Comparison of ENCODE assay signal across 8 mouse cellular contexts in the genomic region with DNA sequence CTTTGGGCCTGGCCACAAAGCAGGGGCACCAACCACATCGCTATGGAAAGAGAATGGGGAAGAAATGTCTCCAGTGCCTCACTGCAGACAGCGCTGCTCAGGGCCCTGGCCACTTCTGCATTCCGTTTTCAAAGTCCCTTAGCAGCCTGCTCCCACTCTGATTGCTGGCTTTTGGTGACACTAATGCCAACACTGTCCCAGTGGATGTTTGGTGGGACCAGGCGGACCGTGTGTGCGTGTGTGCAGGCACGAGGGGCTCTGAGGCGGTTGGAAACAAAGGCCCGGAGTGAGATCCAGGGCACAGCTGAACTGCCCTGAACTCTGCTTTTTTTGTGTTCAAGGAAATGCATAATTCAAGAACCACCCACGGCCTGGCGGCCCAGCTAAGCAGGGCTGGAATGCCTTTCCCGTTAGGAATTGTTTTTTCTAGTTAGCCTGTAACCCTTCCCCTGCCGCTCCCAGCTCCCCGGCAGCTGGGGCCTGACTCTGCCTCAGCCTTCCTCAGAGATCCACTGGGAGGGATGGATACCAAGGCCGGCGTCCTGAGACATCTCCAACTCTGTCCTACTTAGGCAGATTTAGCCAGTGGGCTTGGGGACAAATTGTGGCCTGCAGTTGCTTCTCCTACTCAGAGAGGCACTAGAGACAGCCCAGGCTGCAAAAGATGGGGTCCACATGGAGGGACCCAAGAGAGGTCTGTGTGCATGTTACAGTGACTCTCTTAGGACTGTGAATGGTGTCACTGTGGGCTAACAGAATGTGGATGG.
A peak's percentile ranks its signal among the peaks of the same experiment; 100 is the strongest.
DNase-seq lines count a peak whose midpoint lies in the region; ATAC-seq and TF ChIP-seq lines count a peak whose summit lies in the region.

No protein-coding gene starts in this region.

- no peaks in the 10 kb centered on the region for H3K36me3 ChIP-seq in lung, embryonic 15.5 days

- H3K27ac ChIP-seq in layer of hippocampus, adult 2 months, result peak overlapping the region; percentile 91
- peak overlapping the region; percentile 94 for H3K27ac ChIP-seq in lung, embryonic 15.5 days

- WGBS in lung, adult 2 months, result 27% methylated on average over 16 of the region's 16 CpGs
- WGBS in lung, embryonic 15.5 days, result 13% methylated on average over 16 of the region's 16 CpGs

- peak overlapping the region; percentile 29; the same call in 1 of the 2 replicates for H3K9ac ChIP-seq in lung, embryonic 15.5 days

- H3K4me2 ChIP-seq in lung, embryonic 15.5 days, result no peak overlapping the region

- no peaks in the 10 kb centered on the region for H3K27me3 ChIP-seq in lung, embryonic 15.5 days

- ATAC-seq in lung, embryonic 15.5 days (ENCODE audit: borderline replicate concordance, extremely low read depth, low FRiP score, low TSS enrichment), result peak; percentile 50; the same call in 1 of the 2 replicates

- no peak for TF ChIP-seq CTCF in lung, adult 2 months (IDR thresholded peaks at IDR 0.05; ENCODE audit: insufficient read depth, low read length)
- TF ChIP-seq CTCF in layer of hippocampus, adult 2 months (conservative IDR thresholded peaks at IDR 0.05), result no peak

- H3K9me3 ChIP-seq in lung, embryonic 15.5 days, result no peaks in the 10 kb centered on the region

- DNase-seq in lung, adult 18-20 months, result peak; percentile 47 to 52
- DNase-seq in lung, adult 2 months, result no peak
- peak; percentile 68 for DNase-seq in forelimb bud, embryonic 11.5 days (ENCODE audit: low read depth, low spot score)
- DNase-seq in heart, postnatal 25 days (ENCODE audit: low spot score), result peak; percentile 79
- DNase-seq in layer of hippocampus, adult 2 months (ENCODE audit: low spot score in 2 of 2), result peak; percentile 37 to 53
- peak; percentile 69 for DNase-seq in right cerebral cortex, adult 18-20 months
- no peak for DNase-seq in cerebellum, adult 11 months

- peaks cover 18% of the 10 kb centered on the region for H3K4me1 ChIP-seq in lung, adult 2 months (ENCODE audit: control insufficient read depth, insufficient read depth, low read length)
- peaks cover 67% of the 10 kb centered on the region for H3K4me1 ChIP-seq in lung, embryonic 15.5 days

- H3K4me3 ChIP-seq in lung, adult 2 months (replicated peaks; ENCODE audit: extremely low read depth, low read depth, low read length), result no peak overlapping the region
- no peak overlapping the region for H3K4me3 ChIP-seq in layer of hippocampus, adult 2 months
- H3K4me3 ChIP-seq in lung, embryonic 15.5 days, result no peak overlapping the region

- TF ChIP-seq POLR2A in lung, adult 2 months (IDR thresholded peaks at IDR 0.05; ENCODE audit: borderline replicate concordance, extremely low read depth, low read depth, low read length), result no peak

- intact Hi-C loops in heart, postnatal 25 days (cut with DNase I), result loop anchor here (2.0 kb wide), 1 partner anchor 42 kb away; no protein-coding TSS in a partner anchor

Comparison
In these comparisons a context has a peak if more than half of its experiments do, and no peak if none do; other contexts are left out.
1. DNase-seq: peak in lung, adult 18-20 months (2 of 2), forelimb bud, embryonic 11.5 days (single experiment), heart, postnatal 25 days (single experiment), layer of hippocampus, adult 2 months (2 of 2) and right cerebral cortex, adult 18-20 months (single experiment); none in lung, adult 2 months (single experiment) and cerebellum, adult 11 months (single experiment).